Mouse (Mus musculus) testis, adult 2 months (tissue): ENCODE results near the gene Ccdc9. TPM values are rescaled to one million over a fixed set of nuclear protein-coding genes. Genes with fewer than 3 reads are reported as not detected.
A peak's percentile ranks its signal among the peaks of the same experiment; 100 is the strongest.

ENCODE experiments used
- H3K27ac ChIP-seq: fragments of 200-500 bp; 2 replicates; pipeline ENCODE4 v1.5.1; 2012; ENCODE audit warnings: low read depth, low read length; ENCODE audit not compliant: control insufficient read depth, insufficient read depth
- H3K27me3 ChIP-seq: fragments of 200-500 bp; 2 replicates; pipeline ENCODE4 v1.6.1; 2012; ENCODE audit warnings: mild to moderate bottlenecking, low read length, moderate library complexity; ENCODE audit not compliant: control insufficient read depth, insufficient read depth
- H3K36me3 ChIP-seq: fragments of 200-500 bp; 2 replicates; pipeline ENCODE4 v1.6.1; 2012; ENCODE audit warnings: mild to moderate bottlenecking, low read length; ENCODE audit not compliant: control insufficient read depth, insufficient read depth
- H3K4me1 ChIP-seq: fragments of 200-500 bp; 2 replicates; pipeline ENCODE4 v1.6.1; 2012; ENCODE audit warnings: low read length; ENCODE audit not compliant: control insufficient read depth, insufficient read depth
- H3K4me3 ChIP-seq: fragments of 200-500 bp; 2 replicates; pipeline ENCODE4 v1.5.1; 2012; ENCODE audit warnings: low read depth, mild to moderate bottlenecking, low read length, moderate library complexity, mixed read lengths; ENCODE audit not compliant: control insufficient read depth
- CTCF ChIP-seq: fragments of 200-500 bp; IDR thresholded peaks from 2 replicates; pipeline ENCODE4 v1.5.1; 2012; ENCODE audit warnings: low read depth, mild to moderate bottlenecking, inconsistent platforms, low read length, moderate library complexity; ENCODE audit not compliant: control insufficient read depth, insufficient read depth, insufficient replicate concordance
- POLR2A ChIP-seq: fragments of 200-500 bp; IDR thresholded peaks from 2 replicates; pipeline ENCODE4 v1.6.1; 2012; ENCODE audit warnings: low read depth, mild to moderate bottlenecking, inconsistent platforms, low read length, moderate library complexity; ENCODE audit not compliant: control insufficient read depth
- polyA plus RNA-seq: library from polyadenylated mRNA; depleted of rRNA; stranded (reverse); fragments of >200 nt; gene quantifications from 2 replicates; pipeline ENCODE4 v1.2.3, GENCODE M21; 2012

Ccdc9 gene
- polyA plus RNA-seq, 1 experiment: 46.0 TPM

GRCm38 (mm10) chr7:16317094-16317493 is 30.5 kb upstream of the Ccdc9 start:
- no peak overlapping the region for H3K4me3 ChIP-seq
- H3K4me1 ChIP-seq: peaks cover 23% of the 10 kb centered on the region
- no peak overlapping the region for H3K27ac ChIP-seq
- H3K27me3 ChIP-seq: no peaks in the 10 kb centered on the region
- TF ChIP-seq CTCF (no peak), POLR2A (no peak)
- H3K36me3 ChIP-seq: no peaks in the 10 kb centered on the region

DNA sequence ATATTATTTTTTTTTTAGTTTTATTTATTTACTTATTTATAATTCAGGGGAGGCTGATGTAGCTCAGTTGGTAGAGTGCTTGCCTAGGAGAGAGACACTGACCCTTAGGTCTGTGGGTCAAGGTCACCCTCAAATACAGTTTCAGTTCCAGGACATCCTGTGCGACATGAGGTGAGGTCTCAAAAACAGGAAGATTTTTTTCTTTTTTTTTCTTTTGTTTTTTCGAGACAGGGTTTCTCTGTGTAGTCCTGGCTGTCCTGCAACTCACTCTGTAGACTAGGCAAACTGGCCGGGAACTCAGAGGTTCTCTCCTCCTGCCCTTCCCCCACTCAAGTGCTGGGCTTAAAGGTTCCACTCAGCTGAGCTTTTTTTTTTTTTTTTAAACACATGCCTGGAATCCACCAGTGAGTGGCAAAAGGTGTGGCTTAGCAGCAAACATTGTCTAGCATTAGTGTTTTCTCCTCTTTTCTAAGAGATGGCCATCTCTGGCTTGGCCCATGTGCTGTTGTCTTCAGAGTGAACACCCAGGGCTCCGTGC is 28.7 kb upstream of the Ccdc9 start:
- Histone ChIP-seq H3K4me3 (no peak overlapping the region), H3K36me3 (no peaks in the 10 kb centered on the region), H3K27me3 (no peaks in the 10 kb centered on the region), H3K27ac (no peak overlapping the region), H3K4me1 (peaks cover 39% of the 10 kb centered on the region)
- TF ChIP-seq POLR2A: no peak
- TF ChIP-seq CTCF: no peak

- H3K36me3 ChIP-seq: no peaks in the 10 kb centered on the region
- no peak overlapping the region; the same call in 1 of the 2 replicates for H3K4me3 ChIP-seq
- TF ChIP-seq POLR2A: no peak
- no peak for TF ChIP-seq CTCF
- no peaks in the 10 kb centered on the region for H3K27me3 ChIP-seq
- H3K27ac ChIP-seq: peak overlapping the region; percentile 19; the same call in 1 of the 2 replicates
- H3K4me1 ChIP-seq: peaks cover 45% of the 10 kb centered on the region
Measured at GRCm38 (mm10) chr7:16314221-16314775, 27.7 kb upstream of the Ccdc9 start.

- peak overlapping the region; percentile 72 for H3K27ac ChIP-seq
Measured at GRCm38 (mm10) chr7:16313481-16314220, 27.1 kb upstream of the Ccdc9 start.

GRCm38 (mm10) chr7:16312672-16313311 is 26.2 kb upstream of the Ccdc9 start:
- peak overlapping the region; percentile 46; the same call in 1 of the 2 replicates for H3K4me3 ChIP-seq
- no peaks in the 10 kb centered on the region for H3K27me3 ChIP-seq
- no peaks in the 10 kb centered on the region for H3K36me3 ChIP-seq
- H3K4me1 ChIP-seq: peaks cover 50% of the 10 kb centered on the region
- TF ChIP-seq CTCF (no peak), POLR2A (no peak)
- peak overlapping the region; percentile 72; the same call in 1 of the 2 replicates for H3K27ac ChIP-seq

More at GRCm38 (mm10) chr7:16313481-16314220, 27.1 kb upstream of the Ccdc9 start:
- no peaks in the 10 kb centered on the region for H3K27me3 ChIP-seq
- no peaks in the 10 kb centered on the region for H3K36me3 ChIP-seq
- peak overlapping the region; percentile 72 for H3K4me3 ChIP-seq
- TF ChIP-seq POLR2A (peak; percentile 54), CTCF (no peak)
- peaks cover 50% of the 10 kb centered on the region for H3K4me1 ChIP-seq

- Histone ChIP-seq H3K4me1 (peaks cover 45% of the 10 kb centered on the region), H3K4me3 (peak overlapping the region; percentile 46), H3K36me3 (no peaks in the 10 kb centered on the region), H3K27me3 (no peaks in the 10 kb centered on the region), H3K27ac (no peak overlapping the region)
- TF ChIP-seq POLR2A: no peak
- TF ChIP-seq CTCF: no peak
Measured at GRCm38 (mm10) chr7:16312011-16312671, 25.5 kb upstream of the Ccdc9 start.

DNA sequence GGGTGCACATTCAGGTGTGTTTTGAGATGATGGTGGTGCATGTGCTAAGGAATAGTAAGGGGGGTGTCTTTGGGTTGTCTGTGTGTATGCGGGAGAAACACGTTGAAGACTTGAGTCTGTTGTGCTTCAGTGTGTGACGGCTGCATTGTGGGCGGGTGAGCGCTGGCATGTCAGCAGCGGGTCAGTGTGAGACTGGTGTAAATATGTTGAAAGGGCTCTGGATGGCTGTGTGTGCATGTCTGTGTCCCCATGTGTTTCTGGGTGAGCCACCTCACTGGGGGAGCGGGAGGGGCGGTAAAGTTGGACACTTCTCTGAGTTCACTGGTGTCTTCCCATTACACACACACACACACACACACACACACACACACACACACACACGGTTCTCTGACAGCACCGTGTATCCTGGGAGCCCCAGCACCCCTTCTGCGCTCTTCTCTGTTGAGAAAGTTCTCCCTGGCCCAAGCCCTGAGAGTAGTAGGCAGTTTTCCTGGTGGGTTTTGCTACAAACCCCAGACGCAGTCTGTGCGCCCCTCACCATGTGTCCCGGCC is 24.9 kb upstream of the Ccdc9 start:
- H3K4me1 ChIP-seq: peaks cover 43% of the 10 kb centered on the region

More for the DNA sequence above, 24.9 kb upstream of the Ccdc9 start:
- Histone ChIP-seq H3K36me3 (no peaks in the 10 kb centered on the region), H3K27me3 (no peaks in the 10 kb centered on the region), H3K27ac (no peak overlapping the region), H3K4me3 (peak overlapping the region; percentile 46; the same call in 1 of the 2 replicates)
- TF ChIP-seq CTCF (no peak), POLR2A (no peak)
